Mouse (Mus musculus): ENCODE data around the gene Terf2. TPM values are rescaled to one million over a fixed set of nuclear protein-coding genes. Genes with fewer than 3 reads are reported as not detected.

Gene Terf2
- polyA plus RNA-seq (2012; rRNA removed) = 45.6 and 51.9 TPM in 2 replicates

DNA sequence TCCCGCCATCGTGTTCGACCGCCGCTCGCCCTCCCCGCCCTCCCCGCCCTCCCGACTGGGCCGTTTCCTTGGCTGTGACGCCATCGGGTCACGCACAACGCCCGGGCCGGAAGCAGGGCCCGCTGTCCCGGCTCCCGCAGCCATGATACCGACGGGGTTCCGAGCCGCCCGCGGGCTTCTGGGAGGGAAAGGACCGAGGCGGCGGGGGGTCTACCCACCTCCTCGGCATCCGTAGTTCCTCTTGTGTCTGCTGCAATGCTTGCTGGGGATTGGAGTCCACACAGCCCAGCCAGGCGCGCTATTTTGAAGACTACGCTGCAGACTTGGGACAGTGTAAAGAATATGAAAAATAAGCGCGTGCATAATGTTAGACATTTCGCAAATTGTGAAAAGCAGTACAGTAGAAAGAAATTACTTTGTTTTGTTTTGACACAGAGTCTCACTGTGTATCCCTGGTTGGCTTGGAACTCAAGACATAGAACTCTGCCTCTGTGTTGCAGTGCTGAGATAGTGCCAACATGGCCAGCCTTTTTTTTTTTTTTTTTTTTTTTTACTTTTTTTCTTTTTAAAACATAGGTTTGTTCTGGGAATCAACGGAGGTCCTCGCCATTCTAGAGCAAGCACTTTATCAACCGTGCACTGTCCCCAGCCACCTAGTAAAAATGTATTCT, at the start of gene Terf2:
TSS of gene Terf2 (minus strand) at position 182 of the 671 bp plus-strand sequence.
- peak; percentile 98 for DNase-seq (ENCODE audit: low read depth)
- TF ChIP-seq CTCF (IDR thresholded peaks at IDR 0.05; ENCODE audit: borderline replicate concordance, extremely low read depth, insufficient read depth, insufficient read length) (no peak), POLR2A (IDR thresholded peaks at IDR 0.05; ENCODE audit: borderline replicate concordance, extremely low read depth, insufficient read depth, insufficient read length, poor library complexity, severe bottlenecking) (peak; percentile 63; the same call in 1 of the 2 replicates)

DNA sequence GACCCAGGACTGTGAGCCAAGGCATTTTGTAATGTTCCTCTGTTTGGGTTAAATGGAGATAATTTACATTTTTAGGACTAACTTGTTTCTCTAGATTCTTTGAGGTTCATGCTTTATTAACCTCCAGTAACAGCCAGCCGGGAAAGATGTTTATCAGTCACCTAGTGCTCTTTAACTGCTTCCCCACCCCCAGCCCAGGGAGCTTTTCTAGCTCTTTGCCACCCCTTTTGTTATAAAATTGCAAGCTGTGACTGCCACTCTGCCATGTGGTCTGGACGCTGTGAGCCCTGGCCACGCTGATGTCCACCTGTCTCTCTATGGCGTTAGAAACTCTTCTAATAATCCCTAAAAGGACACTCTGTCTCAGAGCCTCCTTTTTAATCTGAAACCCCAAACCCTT, 47.2 kb upstream of the Terf2 start:
- DNase-seq (ENCODE audit: low read depth) = no peak
- no peak for TF ChIP-seq CTCF (IDR thresholded peaks at IDR 0.05; ENCODE audit: borderline replicate concordance, extremely low read depth, insufficient read depth, insufficient read length)
- no peak for TF ChIP-seq POLR2A (IDR thresholded peaks at IDR 0.05; ENCODE audit: borderline replicate concordance, extremely low read depth, insufficient read depth, insufficient read length, poor library complexity, severe bottlenecking)

- TF ChIP-seq POLR2A (IDR thresholded peaks at IDR 0.05; ENCODE audit: borderline replicate concordance, extremely low read depth, insufficient read depth, insufficient read length, poor library complexity, severe bottlenecking) = no peak
- TF ChIP-seq CTCF (IDR thresholded peaks at IDR 0.05; ENCODE audit: borderline replicate concordance, extremely low read depth, insufficient read depth, insufficient read length) = no peak
Observed at GRCm38 (mm10) chr8:107142539-107142938, 46.2 kb upstream of the Terf2 start.

GRCm38 (mm10) chr8:107139704-107140470, 43.5 kb upstream of the Terf2 start:
- TF ChIP-seq POLR2A (IDR thresholded peaks at IDR 0.05; ENCODE audit: borderline replicate concordance, extremely low read depth, insufficient read depth, insufficient read length, poor library complexity, severe bottlenecking) (no peak), CTCF (IDR thresholded peaks at IDR 0.05; ENCODE audit: borderline replicate concordance, extremely low read depth, insufficient read depth, insufficient read length) (no peak)
- DNase-seq (ENCODE audit: low read depth) = peak; percentile 58

More at GRCm38 (mm10) chr8:107142539-107142938, 46.2 kb upstream of the Terf2 start:
- DNase-seq (ENCODE audit: low read depth) = no peak

GRCm38 (mm10) chr8:107138338-107138737, 42.0 kb upstream of the Terf2 start:
- TF ChIP-seq POLR2A (IDR thresholded peaks at IDR 0.05; ENCODE audit: borderline replicate concordance, extremely low read depth, insufficient read depth, insufficient read length, poor library complexity, severe bottlenecking) (no peak), CTCF (IDR thresholded peaks at IDR 0.05; ENCODE audit: borderline replicate concordance, extremely low read depth, insufficient read depth, insufficient read length) (no peak)
- DNase-seq (ENCODE audit: low read depth) = no peak

GRCm38 (mm10) chr8:107137591-107137990, 41.2 kb upstream of the Terf2 start:
- DNase-seq (ENCODE audit: low read depth) = no peak
- TF ChIP-seq CTCF (IDR thresholded peaks at IDR 0.05; ENCODE audit: borderline replicate concordance, extremely low read depth, insufficient read depth, insufficient read length) (no peak), POLR2A (IDR thresholded peaks at IDR 0.05; ENCODE audit: borderline replicate concordance, extremely low read depth, insufficient read depth, insufficient read length, poor library complexity, severe bottlenecking) (no peak)

DNA sequence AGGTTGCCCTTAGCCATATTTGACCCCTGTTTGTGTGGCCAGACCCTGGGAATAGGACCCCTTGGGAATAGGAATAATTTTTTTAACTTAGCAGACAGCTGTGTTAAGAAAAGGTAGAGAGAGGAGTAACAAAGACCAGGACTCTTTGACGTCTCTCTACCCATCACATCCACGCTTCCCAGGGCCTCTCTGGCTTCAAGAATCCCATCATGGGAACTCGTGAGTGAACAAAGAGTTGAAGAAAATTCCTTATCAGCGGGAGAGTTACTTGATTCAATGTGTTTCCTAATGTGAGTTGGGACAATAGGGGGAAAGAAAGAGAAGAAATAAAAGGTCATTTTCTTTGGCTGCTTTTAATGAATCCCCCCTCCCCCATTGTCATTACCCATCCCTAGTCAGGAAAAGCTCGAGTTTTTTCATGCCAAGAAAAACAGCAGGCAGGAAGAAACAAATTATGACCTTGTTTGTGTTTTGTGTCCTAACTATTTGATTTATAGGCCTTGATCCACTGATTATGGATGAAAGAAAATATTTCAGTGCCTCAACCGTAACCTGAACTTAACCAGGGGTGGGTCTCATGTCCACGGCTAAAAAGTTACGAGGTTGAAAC, 39.8 kb upstream of the Terf2 start:
- DNase-seq (ENCODE audit: low read depth) = no peak
- TF ChIP-seq CTCF (IDR thresholded peaks at IDR 0.05; ENCODE audit: borderline replicate concordance, extremely low read depth, insufficient read depth, insufficient read length) (no peak), POLR2A (IDR thresholded peaks at IDR 0.05; ENCODE audit: borderline replicate concordance, extremely low read depth, insufficient read depth, insufficient read length, poor library complexity, severe bottlenecking) (no peak)

DNA sequence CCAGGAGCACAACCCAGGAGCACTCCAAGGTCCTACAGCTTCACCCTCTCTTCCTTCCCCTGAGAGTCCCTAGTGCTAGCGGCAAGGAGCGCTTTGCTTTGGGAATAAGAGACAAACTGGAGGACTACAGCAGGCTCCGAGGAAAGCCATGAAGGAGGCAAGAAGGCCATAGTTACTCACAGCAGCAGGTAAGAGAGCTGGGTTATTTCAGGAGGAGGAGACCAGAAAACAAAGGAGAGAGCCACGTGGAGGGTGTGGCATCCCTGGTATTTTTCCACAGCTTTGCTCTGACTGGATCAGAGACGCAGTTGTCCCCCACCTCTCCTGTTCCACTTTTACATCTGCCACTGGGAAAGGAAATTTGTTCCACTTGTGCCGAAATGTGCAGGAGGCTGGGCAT, 37.5 kb upstream of the Terf2 start:
- DNase-seq (ENCODE audit: low read depth) = no peak
- no peak for TF ChIP-seq CTCF (IDR thresholded peaks at IDR 0.05; ENCODE audit: borderline replicate concordance, extremely low read depth, insufficient read depth, insufficient read length)
- no peak for TF ChIP-seq POLR2A (IDR thresholded peaks at IDR 0.05; ENCODE audit: borderline replicate concordance, extremely low read depth, insufficient read depth, insufficient read length, poor library complexity, severe bottlenecking)

DNA sequence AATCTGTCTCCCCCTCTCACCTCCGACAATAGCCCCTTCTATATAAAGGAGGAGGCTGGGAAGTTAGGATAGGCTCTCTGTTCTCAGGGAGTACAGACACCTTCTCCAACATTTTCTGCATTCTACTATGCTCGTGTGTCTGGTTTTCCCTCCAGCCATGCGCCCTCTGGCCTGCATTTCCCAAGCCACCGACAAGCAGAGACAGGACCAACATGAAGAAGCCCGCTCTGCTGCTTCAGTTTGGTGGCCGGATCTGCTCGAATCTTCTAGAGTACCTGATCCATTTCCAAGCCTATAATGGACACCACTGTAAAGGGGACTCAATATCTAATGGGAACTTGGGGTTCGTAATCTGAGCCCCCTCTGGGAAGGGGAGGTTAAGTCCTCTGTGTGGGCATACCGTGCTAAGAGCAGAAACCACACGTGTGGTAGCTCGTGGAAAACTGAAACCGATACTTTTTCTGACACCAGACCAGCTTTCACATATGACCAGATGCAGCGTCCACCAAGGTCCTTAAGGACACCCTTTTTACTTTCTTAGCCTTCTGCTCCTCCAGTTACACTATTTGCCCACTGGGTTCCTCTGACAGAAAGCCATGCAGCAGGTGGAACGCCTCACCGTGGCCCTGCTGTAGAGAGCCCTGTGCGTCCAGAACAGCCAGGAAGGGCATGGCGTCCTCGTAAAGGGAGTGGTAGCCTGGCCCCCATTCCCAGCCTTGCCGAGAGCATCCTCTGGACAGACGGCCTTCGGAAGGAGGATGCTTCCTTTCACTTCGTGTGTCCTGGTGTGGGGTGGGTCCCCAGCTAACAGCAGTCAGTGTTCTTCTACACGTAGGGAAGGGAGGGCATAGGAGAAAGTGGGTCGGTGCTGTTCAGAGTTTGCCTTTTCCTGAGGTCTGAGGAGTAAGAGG, 36.5 kb upstream of the Terf2 start:
- DNase-seq (ENCODE audit: low read depth) = no peak
- no peak for TF ChIP-seq POLR2A (IDR thresholded peaks at IDR 0.05; ENCODE audit: borderline replicate concordance, extremely low read depth, insufficient read depth, insufficient read length, poor library complexity, severe bottlenecking)
- no peak for TF ChIP-seq CTCF (IDR thresholded peaks at IDR 0.05; ENCODE audit: borderline replicate concordance, extremely low read depth, insufficient read depth, insufficient read length)

DNA sequence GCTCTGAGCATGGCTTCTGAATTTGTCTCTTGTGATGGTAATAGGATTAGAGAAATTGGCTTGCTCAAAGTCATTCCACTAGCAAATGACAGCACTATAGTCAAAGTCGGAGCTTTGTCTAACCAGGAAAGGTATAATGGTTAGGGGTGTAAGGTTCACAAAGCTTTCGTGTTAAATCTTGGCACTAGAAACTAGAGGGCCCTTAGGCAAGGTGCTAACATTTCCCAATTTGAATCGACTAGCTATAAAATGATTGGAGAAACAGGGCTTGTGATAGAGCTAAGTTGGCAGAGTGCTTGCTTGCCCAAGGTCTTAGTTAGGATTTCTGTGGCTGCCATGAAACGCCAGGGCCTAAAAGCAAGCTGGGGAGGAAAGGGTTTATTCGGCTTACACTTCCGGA, 33.7 kb upstream of the Terf2 start:
- DNase-seq (ENCODE audit: low read depth) = no peak
- no peak for TF ChIP-seq CTCF (IDR thresholded peaks at IDR 0.05; ENCODE audit: borderline replicate concordance, extremely low read depth, insufficient read depth, insufficient read length)
- TF ChIP-seq POLR2A (IDR thresholded peaks at IDR 0.05; ENCODE audit: borderline replicate concordance, extremely low read depth, insufficient read depth, insufficient read length, poor library complexity, severe bottlenecking) = no peak
